Mouse (Mus musculus) CH12.LX (cell line): ENCODE data around the gene Nsg1. TPM values are rescaled to one million over a fixed set of nuclear protein-coding genes. Genes with fewer than 3 reads are reported as not detected.

ENCODE experiments used
- DNase-seq: peaks from one replicate; pipeline ENCODE4 v3.0.0-alpha.2; 2013; ENCODE audit errors: extremely low read depth
- H3K27ac ChIP-seq: 2 replicates; pipeline ENCODE4 v1.5.1; 2012; ENCODE audit warnings: low read depth, mild to moderate bottlenecking, control low read depth, moderate library complexity; ENCODE audit not compliant: insufficient read depth
- H3K27me3 ChIP-seq: replicated peaks from 2 replicates; pipeline ENCODE3; 2012; ENCODE audit warnings: inconsistent platforms
- H3K36me3 ChIP-seq, 2 experiments: replicated peaks in 1 of 2; 2 replicates each; pipeline versions ENCODE3 to v1.6.1; 2012; ENCODE audit warnings: inconsistent platforms in 1 of 2, low read length in 1 of 2, mild to moderate bottlenecking in 1 of 2, mixed read lengths in 1 of 2, moderate library complexity in 1 of 2; ENCODE audit not compliant: control insufficient read depth in 1 of 2, insufficient read depth in 1 of 2
- H3K4me1 ChIP-seq, 2 experiments: 2 replicates each; pipeline ENCODE4 v1.6.1; 2012; ENCODE audit warnings: inconsistent platforms in 1 of 2, moderate library complexity in 1 of 2; ENCODE audit not compliant: insufficient read depth in 2 of 2, control insufficient read depth in 1 of 2
- H3K4me2 ChIP-seq: 2 replicates; pipeline ENCODE4 v1.6.1; 2012; ENCODE audit warnings: low read depth, mild to moderate bottlenecking, control low read depth; ENCODE audit not compliant: poor library complexity, insufficient read depth, severe bottlenecking
- H3K4me3 ChIP-seq, 3 experiments: fragments of 150-350 bp in 1 of 3; sonication (generic) in 1 of 3; replicated peaks in 1 of 3; 2 replicates each; pipeline versions ENCODE3 to v1.5.1; 2011 to 2012; ENCODE audit warnings: low read depth in 2 of 3, low read length in 2 of 3, mild to moderate bottlenecking in 2 of 3, moderate library complexity in 2 of 3, control low read depth in 1 of 3, improper control_type of control experiment in 1 of 3, inconsistent platforms in 1 of 3, mixed read lengths in 1 of 3; ENCODE audit not compliant: poor library complexity in 1 of 3
- H3K79me2 ChIP-seq: replicated peaks from 2 replicates; pipeline ENCODE4 v1.6.1; 2012; ENCODE audit warnings: mild to moderate bottlenecking, moderate library complexity; ENCODE audit not compliant: control insufficient read depth, poor library complexity, insufficient read depth, severe bottlenecking; ENCODE audit errors: extremely low read depth
- H3K9ac ChIP-seq: 2 replicates; pipeline ENCODE4 v1.6.1; 2012; ENCODE audit warnings: low read depth, mild to moderate bottlenecking, control low read depth, moderate library complexity; ENCODE audit not compliant: insufficient read depth
- H3K9me3 ChIP-seq: replicated peaks from 2 replicates; pipeline ENCODE3; 2012; ENCODE audit warnings: low read length, inconsistent platforms, mixed read lengths
- BHLHE40 ChIP-seq: IDR thresholded peaks from 2 replicates; pipeline ENCODE4 v1.6.1; 2011; ENCODE audit warnings: mild to moderate bottlenecking, low read depth, low read length, improper control_type of control experiment
- CHD1 ChIP-seq: IDR thresholded peaks from 2 replicates; pipeline ENCODE4 v1.6.1; 2012; ENCODE audit warnings: low read depth, low read length, improper control_type of control experiment, inconsistent platforms
- CTCF ChIP-seq, 2 experiments: IDR thresholded peaks in 1 of 2; conservative IDR thresholded peaks in 1 of 2; 2 replicates each; pipeline ENCODE4 v1.5.1; 2011 to 2012; ENCODE audit warnings: low read depth in 2 of 2, low read length in 2 of 2, improper control_type of control experiment in 1 of 2, inconsistent platforms in 1 of 2, mild to moderate bottlenecking in 1 of 2, moderate library complexity in 1 of 2
- E2F4 ChIP-seq: IDR thresholded peaks from 2 replicates; pipeline ENCODE4 v1.6.1; 2011; ENCODE audit warnings: low read depth, low read length, improper control_type of control experiment; ENCODE audit not compliant: insufficient replicate concordance
- ETS1 ChIP-seq: conservative IDR thresholded peaks from 2 replicates; pipeline ENCODE4 v1.6.1; 2012; ENCODE audit warnings: low read depth, mild to moderate bottlenecking, inconsistent platforms, low read length, improper control_type of control experiment, moderate library complexity
- GABPA ChIP-seq: IDR thresholded peaks from 2 replicates; pipeline ENCODE4 v1.6.1; 2012; ENCODE audit warnings: low read depth, low read length, improper control_type of control experiment, inconsistent platforms; ENCODE audit not compliant: insufficient replicate concordance
- JUN ChIP-seq: IDR thresholded peaks from 2 replicates; pipeline ENCODE4 v1.6.1; 2011; ENCODE audit warnings: low read depth, mild to moderate bottlenecking, low read length, improper control_type of control experiment, moderate library complexity; ENCODE audit not compliant: insufficient read depth
- JUND ChIP-seq: conservative IDR thresholded peaks from 2 replicates; pipeline ENCODE4 v1.6.1; 2011; ENCODE audit warnings: low read depth, low read length, improper control_type of control experiment
- KAT2A ChIP-seq: IDR thresholded peaks from 2 replicates; pipeline ENCODE4 v1.6.1; 2012; ENCODE audit warnings: low read length, improper control_type of control experiment, inconsistent platforms; ENCODE audit not compliant: insufficient replicate concordance
- MAFK ChIP-seq: IDR thresholded peaks from 2 replicates; pipeline ENCODE4 v1.6.1; 2011; ENCODE audit warnings: low read length, improper control_type of control experiment; ENCODE audit not compliant: insufficient replicate concordance
- MAZ ChIP-seq: IDR thresholded peaks from 2 replicates; pipeline ENCODE4 v1.6.1; 2012; ENCODE audit warnings: low read depth, mild to moderate bottlenecking, inconsistent platforms, low read length, improper control_type of control experiment, moderate library complexity
- MXI1 ChIP-seq: IDR thresholded peaks from 2 replicates; pipeline ENCODE4 v1.6.1; 2011; ENCODE audit warnings: mild to moderate bottlenecking, low read depth, low read length, improper control_type of control experiment
- NRF1 ChIP-seq: IDR thresholded peaks from 2 replicates; pipeline ENCODE4 v1.6.1; 2014; ENCODE audit warnings: low read depth, mild to moderate bottlenecking, inconsistent platforms, low read length, improper control_type of control experiment, moderate library complexity
- PAX5 ChIP-seq: IDR thresholded peaks from 2 replicates; pipeline ENCODE4 v1.6.1; 2012; ENCODE audit warnings: low read length, inconsistent platforms, mixed read lengths
- RCOR1 ChIP-seq: conservative IDR thresholded peaks from 2 replicates; pipeline ENCODE4 v1.6.1; 2012; ENCODE audit warnings: low read depth, mild to moderate bottlenecking, inconsistent platforms, low read length, improper control_type of control experiment
- SMC3 ChIP-seq: IDR thresholded peaks from 2 replicates; pipeline ENCODE4 v1.6.1; 2011; ENCODE audit warnings: low read depth, low read length, improper control_type of control experiment
- TBP ChIP-seq: conservative IDR thresholded peaks from 2 replicates; pipeline ENCODE4 v1.6.1; 2011; ENCODE audit warnings: low read depth, low read length, improper control_type of control experiment
- TCF12 ChIP-seq: IDR thresholded peaks from 2 replicates; pipeline ENCODE4 v1.6.1; 2014; ENCODE audit warnings: low read depth, mild to moderate bottlenecking, inconsistent platforms, low read length, improper control_type of control experiment
- USF1 ChIP-seq: IDR thresholded peaks from 2 replicates; pipeline ENCODE4 v1.6.1; 2014; ENCODE audit warnings: low read depth, mild to moderate bottlenecking, inconsistent platforms, low read length, improper control_type of control experiment
- ZC3H11A ChIP-seq: IDR thresholded peaks from 2 replicates; pipeline ENCODE4 v1.6.1; 2012; ENCODE audit warnings: low read depth, mild to moderate bottlenecking, inconsistent platforms, low read length, improper control_type of control experiment
- ZMIZ1 ChIP-seq: IDR thresholded peaks from 2 replicates; pipeline ENCODE4 v1.6.1; 2012; ENCODE audit warnings: low read depth, mild to moderate bottlenecking, inconsistent platforms, low read length, improper control_type of control experiment
- ZNF384 ChIP-seq: IDR thresholded peaks from 2 replicates; pipeline ENCODE4 v1.6.1; 2012; ENCODE audit warnings: low read depth, low read length, improper control_type of control experiment, inconsistent platforms
- dilution Hi-C: fragments of 300-500 bp; cut with MboI; formaldehyde crosslinking; loops from 2 replicates; pipeline ENCODE4 v1.14.3; 2020; ENCODE audit warnings: low sequenced_read_pairs; ENCODE audit not compliant: extremely low pct_unique_long_range_greater_than_20kb, extremely low pct_ligation_motif_present
- in situ Hi-C: fragments of 300-500 bp; cut with MboI; formaldehyde crosslinking; loops from 3 replicates; pipeline ENCODE4 v1.14.3; 2019; ENCODE audit warnings: low sequenced_read_pairs, low pct_ligation_motif_present, low pct_unique_long_range_greater_than_20kb, mixed read lengths
- polyA plus RNA-seq: library from polyadenylated mRNA; unstranded; fragments of >175 nt; gene quantifications from 2 replicates; pipeline ENCODE4 v1.2.1, GENCODE M21; 2012; ENCODE audit warnings: low read depth; ENCODE audit not compliant: insufficient read length
- total RNA-seq, 2 experiments: library from RNA; depleted of rRNA; stranded (reverse); fragments of 300-350 nt in 1 of 2; fragments of >200 nt in 1 of 2; gene quantifications; 2 replicates each; pipeline ENCODE4 v1.2.3; 2012 to 2014

Gene Nsg1
- total RNA-seq (2012; rRNA removed) (0.04 TPM in 1 of 2 replicates, not detected in the other), total RNA-seq (2014; rRNA removed) (not detected in 2 replicates), polyA plus RNA-seq (not detected in 2 replicates)

DNA sequence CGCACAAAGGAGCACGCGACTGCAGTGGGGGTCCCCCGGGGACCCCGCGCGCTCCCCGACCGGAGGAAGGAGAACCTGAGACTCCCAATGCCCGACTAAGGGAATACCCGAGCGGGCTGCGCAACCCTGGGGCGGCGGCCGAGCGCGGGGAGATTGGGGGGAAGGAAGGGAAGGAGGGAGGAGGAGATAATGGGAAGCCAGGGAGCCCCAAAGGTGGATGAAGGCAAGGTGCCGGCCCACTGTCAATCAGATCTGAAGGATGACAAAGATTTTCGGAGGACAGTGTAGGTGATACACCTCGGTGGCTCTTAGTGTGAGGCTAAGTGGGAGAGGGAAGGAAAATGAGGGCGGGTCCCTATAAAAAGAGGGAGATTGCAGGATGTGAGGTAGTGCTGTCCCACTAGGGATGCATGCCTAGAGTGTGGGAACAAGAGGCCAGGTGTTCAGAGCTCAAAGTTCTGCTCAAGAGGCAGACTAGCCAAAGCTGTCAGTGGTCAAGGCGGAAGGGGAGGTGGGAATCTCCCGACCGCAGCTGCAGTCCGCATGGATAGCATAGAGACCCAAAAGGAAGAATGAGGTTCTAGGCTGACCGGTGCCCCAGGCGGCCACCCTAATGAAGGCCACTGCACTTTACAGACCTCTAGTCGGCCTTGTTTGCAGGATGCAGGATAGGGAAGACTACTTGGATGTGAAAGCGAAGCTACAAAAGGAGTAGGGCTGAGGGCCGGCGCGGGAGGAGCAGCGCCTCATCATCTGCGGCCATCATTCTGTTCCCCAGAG lies at the start of gene Nsg1:
Gene Nsg1 (minus strand): TSS at position 274 of the 780 bp plus-strand sequence.
- no peak within 1 kb of the TSS for H3K9ac ChIP-seq
- TF ChIP-seq MXI1 (no peak), RCOR1 (no peak)
- no peak within 1 kb of the TSS for H3K4me2 ChIP-seq
- no peak for DNase-seq
- no peaks in the 10 kb centered on the region for H3K79me2 ChIP-seq
- H3K4me1 ChIP-seq = no peaks in the 10 kb centered on the region
- H3K4me3 ChIP-seq = no peak within 1 kb of the TSS
- H3K9me3 ChIP-seq = peaks cover 14% of the 10 kb centered on the region
- H3K36me3 ChIP-seq = no peaks in the 10 kb centered on the region
- H3K27me3 ChIP-seq = peaks cover 70% of the 10 kb centered on the region
- H3K27ac ChIP-seq = no peak within 1 kb of the TSS
- in situ Hi-C loops (no loop called here), dilution Hi-C loops (no loop called here)

GRCm38 (mm10) chr5:38208985-38209384 lies 49.3 kb upstream of the Nsg1 start:
- peaks cover 41 to 86% of the 10 kb centered on the region in 2 experiments for H3K36me3 ChIP-seq

GRCm38 (mm10) chr5:38205303-38205726 lies 45.6 kb upstream of the Nsg1 start:
- Histone ChIP-seq H3K4me1 (peaks cover 0 to 16% of the 10 kb centered on the region in 2 experiments; a peak in 2 of 4 replicates), H3K27ac (no peak overlapping the region), H3K4me2 (no peak overlapping the region), H3K9me3 (no peaks in the 10 kb centered on the region), H3K79me2 (no peaks in the 10 kb centered on the region), H3K27me3 (no peaks in the 10 kb centered on the region), H3K4me3 (no peak overlapping the region), H3K9ac (no peak overlapping the region), H3K36me3 (peaks cover 55 to 90% of the 10 kb centered on the region in 2 experiments)
- dilution Hi-C loops (no loop called here), in situ Hi-C loops (no loop called here)
- TF ChIP-seq TBP (no peak), MAZ (no peak), ZNF384 (no peak), KAT2A (no peak), ZMIZ1 (no peak), GABPA (no peak), SMC3 (no peak)
- no peak for DNase-seq

More at GRCm38 (mm10) chr5:38208985-38209384, 49.3 kb upstream of the Nsg1 start:
- Histone ChIP-seq H3K4me1 (peaks cover 0 to 31% of the 10 kb centered on the region in 2 experiments; a peak in 2 of 4 replicates), H3K4me2 (no peak overlapping the region), H3K4me3 (no peak overlapping the region), H3K9me3 (no peaks in the 10 kb centered on the region), H3K27ac (no peak overlapping the region), H3K79me2 (no peaks in the 10 kb centered on the region), H3K27me3 (no peaks in the 10 kb centered on the region), H3K9ac (no peak overlapping the region)
- dilution Hi-C loops (no loop called here), in situ Hi-C loops (no loop called here)
- no peak for TF ChIP-seq ETS1
- no peak for TF ChIP-seq MAFK
- no peak for TF ChIP-seq BHLHE40
- no peak for TF ChIP-seq CTCF (conservative IDR thresholded peaks at IDR 0.05 in 1 of 2, IDR thresholded peaks at IDR 0.05 in 1 of 2; ENCODE audit: low read depth in 2 of 2, low read length in 2 of 2)
- no peak for TF ChIP-seq JUND
- no peak for TF ChIP-seq PAX5
- TF ChIP-seq USF1 = no peak
- TF ChIP-seq GABPA = no peak
- TF ChIP-seq E2F4 = no peak
- no peak for TF ChIP-seq ZMIZ1
- no peak for TF ChIP-seq ZC3H11A
- TF ChIP-seq NRF1 = no peak
- TF ChIP-seq JUN = no peak
- TF ChIP-seq CHD1 = no peak
- TF ChIP-seq TCF12 = no peak
- peak; percentile 17 for DNase-seq
